Mouse (Mus musculus): ENCODE measurements around the gene Ppfibp2.

The Ppfibp2 gene

GRCm38 (mm10) chr7:107664063-107665056, 69.4 kb downstream of the Ppfibp2 start:
- DNase-seq = peak; percentile 85

DNA sequence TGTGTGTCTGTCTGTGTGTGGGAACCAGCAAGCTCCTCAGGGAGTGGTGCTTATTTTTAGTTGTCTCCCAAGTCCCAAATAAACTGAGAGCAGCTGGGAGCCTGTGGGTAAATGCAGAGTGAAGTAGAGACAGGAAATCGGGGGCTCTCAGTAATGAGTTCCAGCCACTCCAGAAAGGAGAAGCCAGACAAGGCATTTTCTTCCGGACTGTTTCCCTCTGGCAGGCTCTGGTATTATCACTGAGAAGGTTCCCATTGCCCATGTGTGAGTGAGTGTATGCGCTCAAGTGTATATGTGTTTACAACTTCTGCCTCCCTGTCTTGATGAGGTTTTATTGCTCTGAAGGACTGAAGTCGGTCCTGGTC, 70.2 kb downstream of the Ppfibp2 start:
- no peak for DNase-seq

DNA sequence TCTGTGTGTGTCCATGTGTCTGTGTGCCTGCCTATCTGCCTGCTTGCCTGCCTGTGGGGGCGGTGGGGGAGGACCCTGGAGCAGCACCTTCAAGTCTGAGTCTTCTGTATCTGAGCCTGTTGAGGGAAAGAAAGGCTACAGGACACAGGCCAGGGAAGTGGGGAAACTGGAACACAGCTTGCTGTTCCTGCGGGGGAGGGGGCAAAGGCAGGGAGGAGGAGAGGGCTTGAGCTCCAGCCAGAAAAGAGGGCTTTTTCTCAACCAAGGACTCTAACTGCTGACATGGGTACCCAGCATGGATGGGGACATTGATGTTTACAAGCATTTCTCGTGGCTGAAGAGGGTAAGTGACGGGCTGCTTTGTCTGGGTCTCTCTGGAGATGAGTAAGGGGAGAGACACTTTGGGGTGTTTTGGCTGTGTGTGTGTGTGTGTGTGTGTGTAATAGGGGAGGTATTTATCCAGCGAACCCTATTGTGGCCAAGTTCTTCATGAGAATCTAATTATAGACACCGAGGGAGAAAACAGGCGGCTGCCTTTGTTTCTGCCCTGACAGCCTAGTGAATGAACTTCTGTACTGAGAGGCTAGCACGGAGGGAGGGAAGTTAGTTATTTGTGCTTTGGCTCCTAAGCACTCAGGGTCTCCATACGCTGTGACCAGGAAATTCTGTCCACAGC, 70.7 kb downstream of the Ppfibp2 start:
- peak; percentile 69 for DNase-seq

GRCm38 (mm10) chr7:107666262-107666902, 71.4 kb downstream of the Ppfibp2 start:
- no peak for DNase-seq

- no peak for DNase-seq
These were observed 73.5 kb downstream of the Ppfibp2 start for GRCm38 (mm10) chr7:107668514-107668913.

DNA sequence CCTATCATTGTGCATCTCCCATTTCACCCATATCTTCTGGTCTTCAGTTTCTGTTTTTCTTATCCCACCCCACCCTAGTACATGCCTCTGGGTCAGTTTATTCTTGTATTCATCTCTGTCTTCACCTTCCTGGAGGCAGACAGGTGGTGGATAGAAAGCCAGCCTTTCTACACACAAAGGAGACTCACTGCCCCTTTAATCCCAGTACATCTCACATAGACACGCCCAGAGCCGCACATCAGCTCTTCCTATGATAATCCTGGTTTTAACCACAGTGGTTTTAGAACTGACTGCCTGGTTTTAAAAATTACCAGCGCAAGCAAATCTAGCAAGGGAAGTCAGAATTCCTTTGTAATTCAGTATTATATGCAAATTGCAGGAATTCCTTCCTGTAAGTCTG, 80.2 kb downstream of the Ppfibp2 start:
- DNase-seq = no peak

DNA sequence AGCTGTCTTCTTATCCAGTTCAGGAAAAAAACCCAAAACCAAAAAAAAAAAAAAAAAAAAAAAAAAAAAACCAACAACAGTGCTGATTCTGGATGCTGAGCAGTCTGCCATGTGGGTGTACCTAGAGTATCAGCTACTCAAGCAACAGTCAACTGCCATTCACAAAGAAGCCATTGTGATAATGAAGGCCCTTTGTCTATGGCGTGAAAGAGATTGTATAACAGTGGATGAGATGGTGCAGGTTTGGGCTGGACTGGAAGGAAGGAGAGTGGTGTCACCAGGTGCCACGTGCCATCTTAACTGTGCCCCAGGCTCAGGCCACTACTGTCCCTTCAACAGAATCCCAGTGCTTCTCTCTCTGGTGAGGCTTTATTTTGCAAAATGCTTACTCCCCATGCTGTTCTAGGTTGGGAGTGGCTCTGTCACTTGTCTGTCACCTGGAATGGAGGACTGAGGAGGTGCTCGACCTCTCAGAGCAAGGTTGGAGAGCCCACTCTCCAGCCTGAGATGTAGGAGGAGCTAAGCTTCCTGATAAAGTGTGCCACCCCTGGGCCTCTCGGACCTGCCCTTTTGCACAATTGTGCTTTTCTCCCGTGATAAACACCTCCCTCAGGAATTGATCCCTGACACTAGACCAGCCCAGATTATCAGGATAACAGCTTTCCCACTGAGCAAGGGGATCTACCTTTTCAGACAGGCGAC, 85.3 kb downstream of the Ppfibp2 start:
- peak; percentile 72 for DNase-seq

- no peak for DNase-seq
These were observed 86.3 kb downstream of the Ppfibp2 start for GRCm38 (mm10) chr7:107681306-107681705.

- peak; percentile 40 for DNase-seq
These were observed 88.2 kb downstream of the Ppfibp2 start for GRCm38 (mm10) chr7:107683162-107683561.

GRCm38 (mm10) chr7:107683622-107684021, 88.6 kb downstream of the Ppfibp2 start:
- DNase-seq = peak; percentile 66

DNA sequence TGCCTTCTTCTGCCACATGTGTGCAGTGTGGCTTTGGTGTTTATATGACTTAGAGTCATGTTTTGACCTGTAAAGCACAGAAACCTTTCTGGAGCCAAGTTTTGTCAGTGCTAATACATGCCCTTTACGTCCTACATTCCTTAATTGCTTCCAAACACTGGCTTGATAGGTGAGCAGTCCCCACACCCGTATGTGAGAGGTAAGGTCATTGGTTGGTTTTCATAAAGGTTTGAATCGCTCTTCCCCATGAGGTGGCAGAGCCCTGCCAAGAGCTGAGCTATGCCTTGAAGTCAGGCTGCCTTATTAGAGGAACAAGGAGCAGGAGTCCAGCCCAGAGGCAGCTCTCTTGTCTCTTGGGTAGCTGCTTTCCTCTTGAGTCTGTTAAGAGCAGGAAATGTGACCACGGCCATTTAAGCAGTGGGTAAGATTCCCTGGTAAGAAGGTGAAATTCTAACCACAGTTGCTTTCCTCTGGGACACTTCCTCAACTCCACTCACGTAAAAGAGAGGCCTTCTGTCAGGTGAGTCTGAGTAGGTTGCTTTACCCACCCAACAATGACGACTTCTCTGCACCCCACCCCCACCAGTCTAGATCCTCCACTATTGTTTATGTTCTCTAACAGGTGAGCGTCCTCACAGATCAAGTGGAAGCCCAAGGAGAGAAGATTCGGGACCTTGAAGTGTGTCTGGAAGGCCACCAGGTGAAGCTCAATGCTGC, 90.4 kb downstream of the Ppfibp2 start:
- DNase-seq = no peak

DNA sequence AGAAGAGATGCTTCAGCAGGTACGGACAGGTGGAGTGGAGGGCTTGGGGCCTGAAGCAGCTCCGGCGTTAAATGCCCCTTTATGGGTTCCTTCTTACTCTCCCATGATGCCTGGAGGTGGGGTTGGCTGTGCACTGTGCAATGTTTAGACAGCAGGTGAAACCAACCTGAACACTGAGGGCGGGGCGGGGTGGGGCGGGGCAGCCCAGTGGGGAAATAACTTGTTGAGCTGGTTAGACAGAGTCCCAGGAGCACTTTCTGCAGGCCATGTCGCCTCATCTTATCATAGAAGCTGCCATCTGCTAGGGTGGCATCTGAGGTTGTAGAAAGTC, 90.9 kb downstream of the Ppfibp2 start:
- peak; percentile 56 for DNase-seq

GRCm38 (mm10) chr7:107687412-107687811, 92.4 kb downstream of the Ppfibp2 start:
- DNase-seq = no peak

DNA sequence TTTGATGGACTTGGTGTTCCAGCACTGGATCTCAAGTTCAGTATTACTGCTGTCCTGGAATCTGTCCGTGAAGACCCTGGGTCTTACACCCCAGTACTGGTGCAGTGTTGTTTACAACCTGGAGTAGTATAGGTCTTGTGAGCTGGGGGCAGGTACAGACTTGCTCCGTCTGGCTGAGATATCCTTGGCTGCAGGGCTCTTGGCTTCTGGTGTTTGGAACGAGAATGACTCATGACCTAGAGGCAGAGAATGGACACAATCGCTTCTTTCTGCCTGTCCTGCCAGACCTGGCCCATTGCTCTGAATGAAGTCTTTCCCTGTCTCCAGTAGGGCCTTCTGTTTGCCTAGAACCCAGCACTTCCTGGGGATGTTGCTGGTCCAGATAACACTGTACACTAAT, 93.0 kb downstream of the Ppfibp2 start:
- no peak for DNase-seq

DNA sequence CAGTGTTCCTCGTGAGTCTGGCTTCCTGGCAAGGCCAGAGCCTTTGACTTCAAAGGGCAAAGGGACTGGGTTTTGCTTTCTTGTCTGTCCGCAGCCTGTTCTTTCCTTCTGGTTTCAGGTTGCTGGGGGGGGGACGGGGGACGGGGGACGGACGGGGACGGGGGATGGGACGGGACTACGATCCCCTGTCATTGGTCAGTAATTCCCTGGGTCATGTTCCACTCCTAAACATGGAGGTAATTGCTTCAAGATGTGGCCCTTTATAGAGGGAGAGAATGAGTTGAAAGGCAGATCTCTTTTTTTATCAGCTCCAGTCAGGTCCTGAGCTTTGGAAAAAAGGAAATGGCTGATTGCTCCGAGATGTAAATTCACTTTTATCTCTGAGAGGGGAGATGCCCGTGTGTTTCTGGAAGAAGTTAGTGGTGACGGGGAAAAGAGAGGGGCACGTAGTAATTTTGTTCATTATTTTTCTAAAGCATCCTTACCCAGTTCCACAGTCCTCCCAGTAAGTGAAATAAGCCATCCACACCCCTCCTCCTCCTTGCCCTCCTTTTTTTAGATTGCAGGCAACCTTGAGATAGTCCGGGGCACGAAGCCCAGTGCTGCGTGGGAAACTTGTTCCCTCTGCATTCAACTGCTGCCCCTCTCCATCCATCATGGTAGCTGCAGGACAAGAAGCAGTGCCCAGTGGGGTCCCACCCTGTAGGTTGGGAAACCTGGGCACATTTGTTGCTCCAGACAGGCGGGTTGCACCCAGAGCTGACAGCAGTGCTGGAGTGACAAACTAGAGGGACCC, 95.6 kb downstream of the Ppfibp2 start:
- no peak for DNase-seq

DNA sequence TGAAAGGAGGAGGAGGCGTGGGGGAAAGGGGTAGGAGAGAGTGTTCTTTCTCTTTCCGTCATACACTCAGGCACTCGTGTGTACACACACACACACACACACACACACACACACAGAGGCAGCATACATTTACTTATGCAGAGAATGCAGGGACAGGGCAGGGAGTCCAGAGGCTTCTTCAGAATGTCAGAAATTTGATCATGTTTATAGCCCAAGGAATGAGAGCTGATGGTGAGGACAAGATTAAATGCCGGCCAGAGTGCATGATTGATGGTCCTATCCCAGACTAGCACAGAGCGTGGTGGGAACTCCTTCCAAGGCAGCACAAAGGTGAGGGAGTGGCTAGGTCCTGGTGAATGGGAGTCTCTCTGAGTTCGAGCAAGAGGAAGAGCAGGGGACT, 96.5 kb downstream of the Ppfibp2 start:
- DNase-seq = peak; percentile 42

DNA sequence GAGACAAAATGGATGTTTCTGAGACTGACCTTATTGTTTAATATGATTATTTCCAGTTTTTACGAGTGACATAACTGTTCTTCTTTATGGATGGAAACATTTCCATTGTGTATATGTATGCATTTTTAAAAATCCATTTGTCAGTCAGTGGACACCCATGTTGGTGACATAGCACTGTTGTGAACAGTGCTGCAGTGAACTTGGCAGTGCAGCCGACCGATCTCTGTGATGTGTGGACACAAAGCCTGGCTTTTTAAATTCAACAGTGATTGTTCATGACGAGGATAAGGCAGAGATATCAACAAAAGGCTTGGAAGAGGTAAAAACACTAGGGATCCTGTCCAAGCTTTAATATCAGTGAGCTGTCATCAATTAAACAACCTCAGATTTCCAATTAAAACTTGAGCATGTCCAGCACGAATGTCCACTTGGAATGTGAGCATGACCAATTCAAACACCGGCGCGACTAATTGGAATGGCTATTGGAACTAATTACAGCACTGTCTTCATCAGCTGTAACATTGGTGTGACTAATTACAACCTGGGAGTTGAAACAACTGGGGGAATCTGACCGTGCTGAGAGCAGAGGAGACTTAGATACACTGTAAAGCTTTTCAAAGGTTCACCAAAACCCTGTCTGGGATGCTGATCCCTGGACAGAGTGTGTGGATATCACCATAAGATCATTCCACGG, 99.4 kb downstream of the Ppfibp2 start:
- no peak for DNase-seq

DNA sequence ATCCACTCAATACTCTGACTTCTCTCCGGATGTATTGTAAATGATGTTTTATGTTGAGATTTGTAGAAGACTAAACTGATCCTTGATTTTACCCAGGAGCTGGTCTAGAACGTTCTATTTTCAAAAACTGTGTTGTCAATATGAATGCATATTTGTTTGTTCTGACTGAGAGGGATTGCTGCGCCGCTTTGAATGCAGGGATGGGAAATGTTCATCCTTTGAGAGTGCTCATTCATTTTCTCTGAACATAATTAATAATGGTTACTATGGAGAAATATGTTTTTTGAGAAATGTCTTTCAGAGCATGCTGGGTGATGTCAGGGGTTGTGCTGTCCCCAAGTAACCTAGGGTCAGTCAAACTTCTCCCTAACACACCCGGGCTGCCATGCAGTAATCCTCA, 102.1 kb downstream of the Ppfibp2 start:
- no peak for DNase-seq

DNA sequence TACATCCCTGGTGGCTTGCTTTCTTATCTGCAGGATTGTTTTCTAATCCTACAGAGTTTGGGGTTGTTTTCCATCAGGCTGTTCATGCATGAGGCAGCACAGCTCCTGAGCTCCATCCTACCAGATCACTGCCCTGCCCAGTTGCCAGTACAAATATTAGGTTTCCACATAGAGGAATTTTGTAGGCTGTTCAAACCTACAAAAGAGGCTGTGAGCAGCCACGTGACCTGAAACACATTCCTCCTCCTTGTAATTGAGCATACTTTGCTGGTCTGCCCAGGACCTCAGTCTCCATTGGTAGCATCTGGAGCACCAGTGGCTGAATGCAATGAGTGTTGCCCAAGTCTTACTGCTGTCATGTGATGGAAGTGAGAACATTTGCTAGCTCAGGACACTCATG, 104.9 kb downstream of the Ppfibp2 start:
- peak; percentile 87 for DNase-seq

GRCm38 (mm10) chr7:107700646-107701045, 105.6 kb downstream of the Ppfibp2 start:
- no peak for DNase-seq
